Mouse (Mus musculus) intestine, embryonic 15.5 days (tissue): ENCODE data around the gene Fbln1. TPM values are rescaled to one million over a fixed set of nuclear protein-coding genes. Genes with fewer than 3 reads are reported as not detected.

Experiments
- ATAC-seq: fragments of 200-750 bp; cut with Nextera tagmentation; 2 replicates; pipeline ENCODE4 v1.8.0; 2017; ENCODE audit warnings: moderate TSS enrichment, moderate library complexity
- H3K27ac ChIP-seq: fragments of 300-500 bp; sonication (generic); 2 replicates; pipeline ENCODE4 v1.5.1; 2015; ENCODE audit warnings: mild to moderate bottlenecking, inconsistent platforms
- H3K27me3 ChIP-seq: fragments of 300-500 bp; sonication (generic); replicated peaks from 2 replicates; pipeline ENCODE4 v1.6.1; 2015; ENCODE audit warnings: inconsistent platforms
- H3K36me3 ChIP-seq: fragments of 300-500 bp; sonication (generic); 2 replicates; pipeline ENCODE4 v1.6.1; 2015; ENCODE audit warnings: inconsistent platforms
- H3K4me1 ChIP-seq: fragments of 300-500 bp; sonication (generic); replicated peaks from 2 replicates; pipeline ENCODE4 v1.6.1; 2015; ENCODE audit warnings: inconsistent platforms
- H3K4me2 ChIP-seq: fragments of 300-500 bp; sonication (generic); replicated peaks from 2 replicates; pipeline ENCODE4 v1.6.1; 2015; ENCODE audit warnings: mild to moderate bottlenecking, inconsistent platforms
- H3K4me3 ChIP-seq: fragments of 300-500 bp; sonication (generic); replicated peaks from 2 replicates; pipeline ENCODE4 v1.5.1; 2015; ENCODE audit warnings: inconsistent platforms
- H3K9ac ChIP-seq: fragments of 300-500 bp; sonication (generic); 2 replicates; pipeline ENCODE4 v1.6.1; 2015; ENCODE audit warnings: inconsistent platforms
- H3K9me3 ChIP-seq: fragments of 300-500 bp; sonication (generic); 2 replicates; pipeline ENCODE4 v1.6.1; 2016; ENCODE audit warnings: inconsistent platforms
- WGBS: fragments of 180-500 bp; shearing (Covaris S2); methylation state at CpG from one replicate; pipeline ENCODE4 v1.1.7; 2015; 5-methylcytosine and 5-hydroxymethylcytosine counted together
- polyA plus RNA-seq: library from polyadenylated mRNA; unstranded; fragments of >200 nt; fragmentation: Nextera tagmentation; extraction: Ambion mirVana; gene quantifications from 2 replicates; pipeline ENCODE4 v1.2.1, GENCODE M21; 2015

The Fbln1 gene
- polyA plus RNA-seq, 1 experiment from 2014 or later: 194 TPM

DNA sequence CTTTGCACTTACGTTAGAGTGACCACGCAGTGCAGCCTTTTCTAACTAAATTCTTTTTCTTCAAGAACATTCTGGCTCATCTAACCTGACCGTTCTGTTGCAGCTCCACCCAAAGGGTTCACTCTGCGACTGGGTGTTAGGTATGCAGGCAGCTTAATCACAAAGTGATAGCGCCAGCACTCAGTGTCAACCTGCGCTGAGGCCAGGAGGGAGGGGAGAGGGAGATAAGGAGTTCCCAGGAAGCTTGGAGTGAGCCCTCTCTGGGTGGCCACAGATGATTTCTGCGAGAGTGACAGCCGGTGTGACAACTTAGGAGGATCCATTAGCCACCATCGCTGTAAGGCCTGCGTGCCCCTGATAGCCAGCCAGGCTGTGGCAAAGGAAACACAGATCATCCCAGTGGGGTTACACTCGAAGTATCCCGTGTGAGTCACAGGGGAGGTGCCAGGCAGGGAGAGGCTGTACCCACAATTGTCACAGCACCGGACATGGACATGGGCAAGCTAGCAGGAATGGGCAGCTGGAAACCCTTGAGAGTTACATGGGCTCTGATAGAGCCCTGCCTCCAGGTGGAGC, 24.3 kb downstream of the Fbln1 start:
- ATAC-seq: peak; percentile 44; the same call in 1 of the 2 replicates
- Histone ChIP-seq H3K4me1 (peaks cover 25% of the 10 kb centered on the region), H3K9ac (no peak overlapping the region), H3K36me3 (peaks cover 32% of the 10 kb centered on the region), H3K4me2 (no peak overlapping the region), H3K27ac (peak overlapping the region; percentile 36; the same call in 1 of the 2 replicates), H3K9me3 (no peaks in the 10 kb centered on the region), H3K4me3 (no peak overlapping the region), H3K27me3 (no peaks in the 10 kb centered on the region)
- 70% methylated on average over 13 of the region's 13 CpGs for WGBS

GRCm38 (mm10) chr15:85230613-85231012, 24.9 kb downstream of the Fbln1 start:
- no peak overlapping the region for H3K4me3 ChIP-seq
- H3K9me3 ChIP-seq: no peaks in the 10 kb centered on the region
- peaks cover 25% of the 10 kb centered on the region for H3K4me1 ChIP-seq
- peaks cover 31% of the 10 kb centered on the region for H3K36me3 ChIP-seq
- no peaks in the 10 kb centered on the region for H3K27me3 ChIP-seq
- peak overlapping the region; percentile 36 for H3K27ac ChIP-seq
- H3K9ac ChIP-seq: no peak overlapping the region
- ATAC-seq: no peak
- no peak overlapping the region for H3K4me2 ChIP-seq
- 86% methylated on average over 14 of the region's 14 CpGs for WGBS

GRCm38 (mm10) chr15:85231443-85232255, 25.9 kb downstream of the Fbln1 start:
- H3K4me3 ChIP-seq: no peak overlapping the region
- ATAC-seq: peak; percentile 76
- H3K9me3 ChIP-seq: no peaks in the 10 kb centered on the region
- H3K4me1 ChIP-seq: peaks cover 25% of the 10 kb centered on the region
- H3K36me3 ChIP-seq: peaks cover 20% of the 10 kb centered on the region
- WGBS: 61% methylated on average over 13 of the region's 13 CpGs
- no peaks in the 10 kb centered on the region for H3K27me3 ChIP-seq
- peak overlapping the region; percentile 60 for H3K27ac ChIP-seq
- H3K9ac ChIP-seq: no peak overlapping the region
- H3K4me2 ChIP-seq: no peak overlapping the region

DNA sequence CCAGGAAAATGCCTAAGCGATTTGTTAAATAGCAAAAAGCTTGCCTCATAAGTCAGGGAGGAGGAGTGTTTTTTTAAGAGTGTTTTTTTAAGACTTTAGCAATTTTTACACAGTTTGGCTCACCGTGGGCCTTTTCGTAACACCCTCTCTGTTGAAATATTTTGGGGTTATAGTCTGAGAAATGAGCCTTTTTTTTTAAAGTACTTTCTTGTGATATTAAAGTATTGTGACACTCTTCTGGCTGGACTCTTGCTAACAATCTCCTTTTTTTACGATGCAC, 26.4 kb downstream of the Fbln1 start:
- H3K36me3 ChIP-seq: peaks cover 15% of the 10 kb centered on the region
- peaks cover 25% of the 10 kb centered on the region for H3K4me1 ChIP-seq
- peak; percentile 0; the same call in 1 of the 2 replicates for ATAC-seq
- WGBS: 67% methylated on average over 4 of the region's 4 CpGs
- H3K9me3 ChIP-seq: no peaks in the 10 kb centered on the region
- no peak overlapping the region for H3K4me2 ChIP-seq
- H3K9ac ChIP-seq: no peak overlapping the region
- H3K27ac ChIP-seq: peak overlapping the region; percentile 13; the same call in 1 of the 2 replicates
- H3K27me3 ChIP-seq: no peaks in the 10 kb centered on the region
- H3K4me3 ChIP-seq: no peak overlapping the region

GRCm38 (mm10) chr15:85232543-85233250, 26.9 kb downstream of the Fbln1 start:
- peaks cover 25% of the 10 kb centered on the region for H3K4me1 ChIP-seq
- peaks cover 18% of the 10 kb centered on the region for H3K36me3 ChIP-seq
- no peak overlapping the region for H3K4me2 ChIP-seq
- 80% methylated on average over 25 of the region's 25 CpGs for WGBS
- H3K4me3 ChIP-seq: no peak overlapping the region
- ATAC-seq: 0 out of 2 replicates have a peak, but pooled peaks have one; percentile 16
- no peaks in the 10 kb centered on the region for H3K9me3 ChIP-seq
- H3K9ac ChIP-seq: no peak overlapping the region
- H3K27ac ChIP-seq: peak overlapping the region; percentile 44; the same call in 1 of the 2 replicates
- no peaks in the 10 kb centered on the region for H3K27me3 ChIP-seq

DNA sequence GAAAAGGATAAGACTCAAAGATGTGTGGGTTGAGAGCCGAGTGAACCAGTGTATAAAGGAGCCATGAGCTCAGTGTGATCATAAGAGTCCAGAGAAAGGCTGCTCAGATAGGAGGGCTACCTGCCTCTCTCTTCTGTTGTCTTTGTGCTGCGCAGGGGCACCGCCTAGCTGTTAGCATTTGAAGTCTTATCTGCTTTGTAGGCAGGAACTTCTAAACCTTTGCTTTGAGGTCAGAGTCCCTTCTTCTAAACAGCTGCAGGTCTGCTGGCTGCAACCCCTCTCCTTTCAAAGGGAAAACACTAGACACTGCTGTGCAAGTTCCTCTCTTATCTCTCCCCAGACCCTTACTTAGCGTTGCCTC, 27.5 kb downstream of the Fbln1 start:
- peaks cover 23% of the 10 kb centered on the region for H3K36me3 ChIP-seq
- H3K4me1 ChIP-seq: peaks cover 25% of the 10 kb centered on the region
- 53% methylated on average over 4 of the region's 4 CpGs for WGBS
- peak overlapping the region; percentile 76 for H3K27ac ChIP-seq
- H3K4me2 ChIP-seq: peak overlapping the region; percentile 11; the same call in 1 of the 2 replicates
- H3K27me3 ChIP-seq: no peaks in the 10 kb centered on the region
- no peak overlapping the region for H3K4me3 ChIP-seq
- ATAC-seq: peak; percentile 71
- H3K9me3 ChIP-seq: no peaks in the 10 kb centered on the region
- no peak overlapping the region for H3K9ac ChIP-seq

DNA sequence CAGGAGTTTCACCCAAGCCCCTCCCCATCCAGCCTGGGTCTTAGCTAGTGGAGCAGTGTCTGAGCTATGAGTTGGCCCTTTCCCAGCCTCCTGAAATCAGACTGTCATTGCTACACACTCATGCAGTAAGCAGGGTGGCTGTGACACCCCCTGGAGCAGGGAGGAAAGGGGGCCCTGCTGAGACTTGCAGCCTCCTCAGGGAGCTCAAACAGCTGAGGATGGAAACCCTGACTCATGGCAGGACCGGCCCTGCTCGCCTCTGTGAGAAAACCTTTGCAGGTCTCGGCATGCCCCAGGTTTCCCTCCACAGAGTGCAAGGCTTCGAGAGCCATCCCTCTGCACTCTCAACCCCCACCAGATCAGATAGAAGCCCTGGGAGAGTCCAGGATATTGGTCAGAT, 27.9 kb downstream of the Fbln1 start:
- Histone ChIP-seq H3K4me1 (peaks cover 25% of the 10 kb centered on the region), H3K4me2 (peak overlapping the region; percentile 11; the same call in 1 of the 2 replicates), H3K27ac (peak overlapping the region; percentile 76), H3K36me3 (peaks cover 26% of the 10 kb centered on the region), H3K4me3 (no peak overlapping the region), H3K9me3 (no peaks in the 10 kb centered on the region), H3K9ac (no peak overlapping the region), H3K27me3 (no peaks in the 10 kb centered on the region)
- 78% methylated on average over 4 of the region's 4 CpGs for whole genome bisulfite sequencing
- peak; percentile 18 for ATAC-seq

DNA sequence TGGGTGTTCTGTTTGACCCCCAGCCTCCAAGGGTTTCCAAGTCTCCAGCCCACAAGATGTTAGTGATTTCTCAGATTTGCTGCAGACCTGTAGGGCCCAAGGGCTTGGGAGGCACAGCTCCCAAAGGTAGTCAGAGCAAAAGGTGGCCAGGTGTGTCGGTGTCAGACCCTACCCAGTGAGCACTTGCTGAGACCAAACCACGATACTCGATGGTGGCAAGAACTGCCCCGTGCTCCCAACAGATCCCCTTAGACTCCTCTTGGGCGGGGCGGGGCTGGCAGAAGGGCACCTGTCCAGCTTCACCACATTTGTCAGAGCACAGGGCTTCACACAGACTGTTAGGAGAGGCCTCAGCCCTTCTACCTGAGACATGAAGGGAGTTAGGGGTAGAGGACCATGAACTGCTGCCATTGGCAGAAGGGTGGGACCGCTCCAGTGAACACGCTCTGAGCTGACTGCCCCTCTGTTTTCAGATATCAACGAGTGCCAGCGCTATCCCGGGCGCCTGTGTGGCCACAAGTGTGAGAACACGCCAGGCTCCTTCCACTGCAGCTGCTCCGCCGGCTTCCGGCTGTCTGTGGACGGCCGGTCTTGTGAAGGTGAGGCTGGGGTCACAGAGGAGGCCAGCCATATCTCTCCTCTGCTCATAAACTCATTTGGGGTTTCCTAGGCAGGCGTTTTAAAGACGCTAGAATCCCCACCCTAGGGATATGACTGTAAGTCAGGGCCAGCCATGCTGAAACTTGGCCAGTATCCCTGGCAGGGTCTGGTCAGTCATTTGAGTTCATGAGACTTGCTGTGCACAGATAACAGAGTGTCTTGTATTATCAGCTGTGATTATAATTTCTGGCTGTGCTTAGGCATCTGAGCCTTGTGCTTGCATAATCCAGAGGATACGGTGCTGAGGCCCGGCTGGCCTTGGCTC, 33.3 kb downstream of the Fbln1 start:
- Histone ChIP-seq H3K4me1 (no peaks in the 10 kb centered on the region), H3K4me2 (no peak overlapping the region), H3K9ac (no peak overlapping the region), H3K36me3 (peaks cover 29% of the 10 kb centered on the region), H3K9me3 (no peaks in the 10 kb centered on the region), H3K27ac (no peak overlapping the region), H3K27me3 (no peaks in the 10 kb centered on the region), H3K4me3 (no peak overlapping the region)
- ATAC-seq: no peak
- WGBS: 90% methylated on average over 22 of the region's 22 CpGs

DNA sequence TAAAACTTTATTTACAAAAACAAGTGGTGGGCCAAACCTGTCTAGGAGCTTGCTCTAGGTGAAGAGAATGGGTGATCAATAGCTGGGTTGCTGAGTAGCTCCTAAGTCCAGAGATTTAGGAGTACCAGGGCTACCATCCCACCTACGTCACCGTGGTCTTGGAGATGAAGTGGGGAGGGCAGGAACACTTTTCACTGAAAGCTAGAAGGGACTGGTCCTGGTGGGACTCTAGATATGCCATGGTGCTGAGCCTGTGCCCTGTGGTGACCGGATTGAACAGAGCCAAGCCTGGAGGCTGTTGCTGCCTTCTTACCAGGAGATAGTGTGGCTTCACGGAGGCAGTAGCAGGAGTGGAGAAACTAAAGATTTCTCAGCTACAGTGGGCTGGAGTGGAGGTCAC, 34.3 kb downstream of the Fbln1 start:
- H3K9ac ChIP-seq: no peak overlapping the region
- no peaks in the 10 kb centered on the region for H3K9me3 ChIP-seq
- 92% methylated on average over 4 of the region's 4 CpGs for WGBS
- no peak overlapping the region for H3K4me3 ChIP-seq
- H3K27me3 ChIP-seq: no peaks in the 10 kb centered on the region
- ATAC-seq: no peak
- no peaks in the 10 kb centered on the region for H3K4me1 ChIP-seq
- peaks cover 34% of the 10 kb centered on the region for H3K36me3 ChIP-seq
- H3K27ac ChIP-seq: no peak overlapping the region
- no peak overlapping the region for H3K4me2 ChIP-seq

- 92% methylated on average over 7 of the region's 7 CpGs for WGBS
- Histone ChIP-seq H3K9ac (no peak overlapping the region), H3K4me1 (no peaks in the 10 kb centered on the region), H3K27me3 (no peaks in the 10 kb centered on the region), H3K36me3 (peaks cover 44% of the 10 kb centered on the region), H3K9me3 (no peaks in the 10 kb centered on the region), H3K4me3 (no peak overlapping the region), H3K27ac (no peak overlapping the region), H3K4me2 (no peak overlapping the region)
- ATAC-seq: no peak
Measured at GRCm38 (mm10) chr15:85241856-85242255, 36.1 kb downstream of the Fbln1 start.

GRCm38 (mm10) chr15:85244414-85245161, 38.8 kb downstream of the Fbln1 start:
- 86% methylated on average over 13 of the region's 13 CpGs for WGBS
- H3K27me3 ChIP-seq: no peaks in the 10 kb centered on the region
- no peak overlapping the region for H3K9ac ChIP-seq
- H3K9me3 ChIP-seq: no peaks in the 10 kb centered on the region
- no peak overlapping the region for H3K27ac ChIP-seq
- peaks cover 29% of the 10 kb centered on the region for H3K36me3 ChIP-seq
- no peak overlapping the region for H3K4me2 ChIP-seq
- no peak for ATAC-seq
- H3K4me3 ChIP-seq: no peak overlapping the region
- no peaks in the 10 kb centered on the region for H3K4me1 ChIP-seq
